Mouse (Mus musculus) cortical plate, adult 2 months (tissue): ENCODE data around the gene Exosc7.

Experiments
- CTCF ChIP-seq: fragments of 200-500 bp; IDR thresholded peaks from 2 replicates; pipeline ENCODE4 v1.5.1; 2011; ENCODE audit warnings: mild to moderate bottlenecking, control low read depth, low read length; ENCODE audit not compliant: insufficient read depth; ENCODE audit errors: extremely low read depth
- POLR2A ChIP-seq: fragments of 200-500 bp; IDR thresholded peaks from 2 replicates; pipeline ENCODE4 v1.6.1; 2011; ENCODE audit warnings: mild to moderate bottlenecking, low read length, control low read depth; ENCODE audit not compliant: insufficient read depth; ENCODE audit errors: extremely low read depth

DNA sequence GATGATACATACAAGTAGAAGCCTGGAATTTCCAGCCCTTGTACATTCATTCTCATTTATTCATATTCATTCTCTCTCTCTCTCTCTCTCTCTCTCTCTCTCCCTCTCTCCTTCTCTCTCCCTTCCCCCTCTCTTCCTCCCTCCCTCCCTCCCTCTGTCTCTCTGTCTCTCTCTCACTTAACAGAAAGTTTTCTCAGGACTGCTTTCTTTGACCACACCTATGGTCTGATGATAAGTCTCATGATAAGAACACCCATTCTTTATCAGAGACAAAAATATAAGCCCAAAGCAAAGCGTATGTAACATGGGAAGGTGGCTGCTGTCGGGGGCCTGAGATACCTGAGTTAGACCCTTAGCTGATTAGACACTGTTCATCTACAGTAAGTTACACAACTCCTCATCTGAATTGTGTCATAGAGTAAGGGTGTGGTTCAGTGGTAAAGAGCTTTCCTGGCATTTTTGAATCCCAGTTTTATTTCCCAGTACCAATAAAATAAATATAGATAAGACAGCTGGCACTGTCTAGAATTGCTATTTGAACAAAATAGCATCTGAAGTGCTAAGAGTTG lies 11.5 kb downstream of the Exosc7 start:
- TF ChIP-seq CTCF (no peak), POLR2A (no peak)
